Mouse (Mus musculus) liver (tissue): Measurements from ENCODE around the gene Lrpap1.

Experiments
- DNase-seq: peaks from one replicate; pipeline ENCODE4 v3.0.0-alpha.2; 2020; ENCODE audit warnings: mixed read lengths

The Lrpap1 gene

DNA sequence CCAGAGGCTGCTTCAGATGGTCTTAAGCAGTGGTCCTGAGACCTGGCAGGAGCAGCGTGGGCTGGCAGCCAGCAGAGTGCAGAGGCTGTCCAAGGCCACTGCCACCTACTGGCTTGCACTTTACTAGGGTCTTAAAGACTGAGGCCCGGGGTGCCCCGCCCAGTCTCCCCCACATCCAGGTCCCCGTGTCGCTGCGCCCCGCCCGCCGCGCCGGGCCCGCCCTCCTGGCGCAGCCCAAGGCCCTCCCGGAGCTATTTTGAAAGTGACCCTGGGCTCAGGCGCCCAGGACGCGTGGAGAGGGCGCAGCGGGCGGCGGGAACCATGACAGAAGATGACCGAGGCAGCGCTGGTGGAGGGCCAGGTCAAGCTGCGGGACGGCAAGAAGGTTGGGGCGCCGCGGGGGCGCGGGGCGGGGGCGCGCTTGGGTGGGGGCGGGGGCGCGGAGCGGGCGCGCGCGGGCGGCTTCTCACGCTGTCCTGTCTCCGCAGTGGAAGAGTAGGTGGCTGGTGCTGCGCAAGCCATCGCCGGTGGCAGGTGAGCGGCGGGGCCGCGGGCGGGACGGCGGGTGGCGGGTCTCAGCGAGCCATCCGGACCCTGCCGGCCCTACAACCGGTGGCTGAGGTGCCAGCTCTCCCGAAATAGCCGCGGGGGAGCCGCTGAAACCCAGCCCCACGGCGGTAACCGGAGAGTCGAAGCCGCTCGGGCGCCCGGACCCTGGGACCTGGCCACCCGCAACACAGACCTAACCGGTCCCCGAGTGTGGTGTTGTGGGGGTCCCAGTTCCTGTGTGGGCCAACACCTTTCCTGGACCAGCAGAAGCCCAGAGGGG lies 48.7 kb downstream of the Lrpap1 start, which contains the start of gene Dok7:
TSS of gene Dok7 (plus strand) at position 163 of the 829 bp plus-strand sequence.
- DNase-seq = no peak

DNA sequence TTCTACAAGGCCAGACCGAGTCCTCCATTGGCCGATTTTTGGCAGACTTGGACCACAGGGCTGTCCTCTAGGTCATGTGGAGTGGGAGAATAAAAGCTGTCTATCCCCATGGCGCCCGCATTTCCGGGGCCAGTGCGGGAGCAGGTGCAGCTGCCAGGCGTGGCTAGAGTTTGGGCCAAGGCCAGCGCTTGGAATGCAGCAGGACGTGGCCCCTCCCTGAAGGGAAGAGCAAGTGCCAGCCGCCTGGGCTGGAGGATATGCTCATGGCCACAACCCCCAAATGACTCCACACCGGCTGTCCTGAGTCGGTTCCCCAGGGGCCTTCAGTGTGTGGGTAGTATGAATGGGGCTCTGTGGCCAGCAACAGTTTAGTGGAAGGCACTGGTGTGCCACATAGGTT lies 50.5 kb downstream of the Lrpap1 start:
- no peak for DNase-seq

DNA sequence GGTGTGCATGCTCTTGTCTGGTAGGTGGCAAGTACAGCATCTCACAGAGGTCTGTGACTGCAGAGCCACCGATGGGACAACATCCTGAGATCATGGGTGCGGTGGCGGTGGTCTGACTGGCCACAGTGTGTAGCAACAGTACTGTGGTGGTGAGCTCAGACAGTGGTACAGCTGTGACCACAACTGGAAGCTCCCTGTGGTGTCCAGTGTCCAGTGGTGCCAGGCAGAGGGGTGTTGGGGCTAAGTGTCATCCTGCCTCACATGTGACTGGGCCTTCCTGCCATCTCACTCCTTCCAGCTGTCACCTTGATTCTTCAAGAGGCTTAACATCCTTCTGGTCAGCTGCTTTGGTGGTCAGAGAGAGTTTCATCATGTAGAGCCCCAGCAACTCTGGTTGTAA lies 50.9 kb downstream of the Lrpap1 start:
- no peak for DNase-seq

DNA sequence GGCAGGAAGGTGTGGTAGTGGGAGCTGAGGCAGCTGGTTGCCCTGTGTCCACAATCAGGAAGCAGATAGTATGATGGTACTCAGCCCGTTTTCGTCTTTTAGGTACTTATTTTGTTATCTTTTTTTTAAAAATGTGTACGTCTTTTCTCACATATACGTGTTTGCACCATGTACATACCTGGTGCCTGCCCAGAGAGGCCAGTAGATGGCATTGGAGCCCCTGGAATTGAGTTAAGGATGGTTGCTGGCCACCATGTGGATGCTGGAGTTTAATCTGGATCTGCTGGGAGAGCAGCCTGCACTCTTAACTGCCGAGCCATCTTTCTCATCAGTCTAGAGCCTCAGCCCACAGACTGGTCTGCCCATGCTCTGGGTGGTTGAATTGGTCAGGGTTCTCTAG lies 55.0 kb downstream of the Lrpap1 start:
- no peak for DNase-seq

DNA sequence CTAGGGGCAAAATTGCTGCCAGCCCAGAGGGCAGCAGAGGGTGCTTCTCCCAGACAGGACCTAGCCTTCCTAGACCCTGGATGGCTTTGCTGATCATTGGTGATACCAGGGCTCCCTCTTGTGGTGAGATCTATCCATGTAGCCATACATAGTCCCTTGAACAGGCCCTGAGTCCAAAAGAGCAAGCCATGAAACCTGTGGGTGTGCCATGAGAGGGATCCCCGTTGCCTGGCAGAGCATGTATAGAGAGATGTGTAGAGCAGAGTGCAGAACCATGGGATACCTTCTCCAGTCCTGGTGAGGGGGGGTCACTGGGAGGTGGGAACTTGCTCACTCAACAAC lies 62.5 kb downstream of the Lrpap1 start:
- peak; percentile 75 for DNase-seq

DNA sequence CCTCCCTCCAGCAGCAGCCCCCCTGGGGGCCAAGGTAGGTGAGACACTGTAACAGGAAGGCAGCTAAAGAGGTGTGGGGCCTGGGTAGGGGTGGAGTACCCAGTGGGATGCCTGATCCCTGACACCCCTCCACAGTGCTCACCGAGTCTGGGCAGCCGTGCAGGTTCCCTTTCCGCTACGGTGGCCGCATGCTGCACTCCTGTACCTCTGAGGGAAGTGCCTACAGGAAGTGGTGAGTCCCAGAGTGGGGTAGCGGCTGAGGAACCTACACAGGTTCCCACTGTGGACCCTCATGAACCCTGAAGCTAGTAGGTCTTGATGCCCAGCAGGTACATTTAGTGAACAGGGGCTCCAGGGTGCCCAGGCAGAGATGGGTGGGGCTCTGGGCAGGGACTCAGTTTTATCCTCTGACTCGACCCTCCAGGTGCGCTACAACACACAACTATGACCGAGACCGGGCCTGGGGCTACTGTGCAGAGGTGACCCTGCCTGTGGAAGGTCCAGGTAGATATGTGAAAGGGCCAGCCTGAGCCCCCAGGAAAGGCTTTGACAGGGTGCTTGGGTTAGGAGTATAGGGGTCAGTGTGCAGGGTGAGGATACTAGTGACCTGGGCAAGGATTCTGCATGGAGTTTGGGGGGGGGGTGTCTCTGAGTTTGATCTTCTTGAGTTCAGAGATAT lies 63.0 kb downstream of the Lrpap1 start:
- no peak for DNase-seq
